Mouse (Mus musculus): ENCODE data around the gene Helz2. TPM values are rescaled to one million over a fixed set of nuclear protein-coding genes. Genes with fewer than 3 reads are reported as not detected.

Gene Helz2
- polyA plus RNA-seq (2014; fragmentation: Illumina TruSeq; extraction: RNeasy Lipid Tissue Mini Kit (QIAGEN cat#74804); ENCODE audit: low read depth, low replicate concordance), result 4.2 TPM

DNA sequence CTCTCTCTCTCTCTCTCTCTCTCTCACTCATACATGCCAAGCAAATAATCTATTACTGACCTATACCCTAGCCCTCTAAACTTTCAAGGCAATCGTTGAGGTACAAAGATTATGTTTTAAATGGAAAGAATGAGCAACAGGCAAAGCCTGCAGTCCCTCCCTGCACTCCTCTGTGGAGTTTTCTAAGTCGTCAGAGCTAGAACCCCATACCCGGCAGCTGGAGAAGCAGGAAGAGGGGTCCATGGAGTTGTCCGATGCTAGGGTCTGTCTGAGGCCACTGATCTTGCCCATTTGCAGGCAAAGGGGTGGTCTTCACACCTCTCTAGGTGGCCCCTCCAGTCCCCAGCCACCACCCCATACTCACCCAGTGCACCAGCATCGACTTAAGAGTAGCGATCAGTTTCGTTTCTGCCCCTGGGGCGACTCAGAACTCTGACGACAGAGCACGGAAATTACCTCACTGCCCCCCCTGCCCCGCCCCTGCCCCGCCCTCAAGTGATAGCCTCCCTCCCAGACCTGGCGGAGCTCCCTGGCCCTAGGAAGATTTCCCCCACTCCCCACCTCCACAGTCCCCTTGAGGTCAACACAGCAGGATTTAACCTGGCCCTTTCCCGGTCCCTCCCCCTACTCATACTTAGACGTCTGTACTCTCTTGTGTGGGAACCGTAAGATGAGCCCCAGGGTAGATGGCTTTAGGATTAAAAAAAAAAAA is at the start of gene Helz2:
Gene Helz2, minus strand, starts transcription at position 426 of the 712 bp plus-strand sequence.

GRCm38 (mm10) chr2:181287958-181288350 is 46.1 kb upstream of the Helz2 start, which contains the start of gene Gmeb2:
Gmeb2 (minus strand) TSS chr2:181288035.

GRCm38 (mm10) chr2:181219538-181220216 is 22.1 kb downstream of the Helz2 start, which contains the start of gene Fndc11:
Fndc11 (plus strand) TSS chr2:181220013.

DNA sequence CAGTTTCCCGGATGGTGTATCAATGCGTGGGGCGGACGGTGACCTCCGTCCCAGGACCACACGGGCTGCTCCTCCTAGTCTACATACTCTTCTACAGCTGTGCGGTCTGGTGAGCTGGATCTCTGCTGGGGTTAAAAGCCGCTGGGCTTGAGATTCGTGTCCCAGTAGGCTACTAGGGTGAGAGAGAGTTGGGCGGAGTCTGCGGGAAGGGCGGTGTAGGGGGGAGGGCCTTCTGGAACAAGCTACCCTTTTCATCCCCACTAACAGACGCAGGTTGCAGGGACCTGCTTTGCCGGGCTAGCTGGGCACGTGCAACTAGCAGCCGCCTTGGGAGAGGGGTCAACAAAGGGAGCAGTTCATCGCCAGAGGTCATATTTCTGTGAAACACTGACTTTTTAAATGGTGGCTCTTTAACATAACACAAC is 28.8 kb downstream of the Helz2 start, which contains the start of gene Srms:
Gene Srms, minus strand, starts transcription at position 165 of the 425 bp plus-strand sequence.

DNA sequence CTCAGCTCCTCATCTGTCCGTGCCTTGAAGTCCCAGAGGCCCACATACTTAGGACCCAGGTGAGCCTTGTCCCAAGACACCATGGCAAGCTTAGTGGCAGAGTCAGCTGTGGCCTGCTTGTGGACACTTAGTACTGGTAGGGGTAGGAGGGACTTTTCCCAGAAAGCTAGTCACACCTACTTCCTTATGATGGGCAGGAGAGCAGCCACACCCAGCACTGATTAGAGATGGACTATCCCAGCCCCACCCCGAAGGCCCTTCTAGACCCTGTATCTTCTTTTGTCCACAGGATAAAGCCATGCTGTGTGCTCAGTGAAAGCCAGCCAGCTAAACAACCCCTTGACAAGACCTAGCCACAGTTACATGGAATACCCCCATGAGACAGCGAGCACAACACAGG is 39.4 kb downstream of the Helz2 start, which contains the start of gene Ptk6:
Gene Ptk6, minus strand, starts transcription at position 368 of the 400 bp plus-strand sequence.

DNA sequence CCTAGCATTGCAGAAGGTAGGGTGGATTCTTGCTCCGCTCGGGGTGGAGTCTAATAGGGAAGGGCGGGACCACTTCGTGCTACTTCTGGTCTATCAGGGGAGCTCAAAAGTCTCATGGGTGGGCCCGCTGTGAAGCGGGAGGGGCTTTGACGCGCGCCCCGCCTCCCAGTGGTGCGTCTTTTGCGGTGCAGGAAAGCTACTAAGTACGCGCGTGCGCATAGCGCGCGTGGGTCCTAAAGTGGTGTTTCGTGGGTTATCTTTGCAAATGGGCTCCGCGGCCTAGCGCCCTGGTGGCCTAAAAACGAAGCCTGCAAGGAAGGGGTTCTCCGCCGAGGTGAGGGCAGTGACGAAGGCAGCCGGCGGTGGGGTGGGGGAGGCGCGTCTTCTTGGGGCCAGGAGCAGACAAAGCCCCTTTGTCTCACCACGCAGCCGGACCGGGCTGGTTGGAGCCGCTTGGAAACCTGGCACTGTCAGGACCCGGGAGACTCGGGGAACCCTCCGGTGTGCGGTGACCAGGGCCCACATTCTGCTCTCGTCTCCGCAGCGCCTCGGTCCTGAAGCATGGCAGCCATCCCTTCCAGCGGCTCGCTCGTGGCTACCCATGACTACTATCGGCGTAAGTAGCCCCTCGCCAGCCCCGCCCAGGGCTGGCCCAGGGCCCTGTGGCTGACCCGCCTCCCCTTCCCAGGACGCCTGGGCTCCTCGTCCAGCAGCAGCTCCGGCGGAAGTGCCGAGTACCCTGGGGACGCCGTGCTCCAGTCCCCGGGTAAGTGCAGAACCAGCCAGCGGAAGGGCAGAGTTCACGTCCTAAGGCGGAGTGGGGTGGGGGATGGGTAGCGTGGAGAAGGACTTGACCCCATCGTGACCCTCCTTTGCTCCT is 54.5 kb downstream of the Helz2 start, which contains the start of gene Ppdpf:
Gene Ppdpf, plus strand, starts transcription at position 127 of the 880 bp plus-strand sequence.

Other genes starting within 250 kb of the Helz2 start
- not detected for gene Chrna4, start 198.5 kb downstream of the Helz2 start, polyA plus RNA-seq (2014; fragmentation: Illumina TruSeq; extraction: RNeasy Lipid Tissue Mini Kit (QIAGEN cat#74804); ENCODE audit: low read depth, low replicate concordance)
- gene Kcnq2, start 106.7 kb downstream of the Helz2 start, polyA plus RNA-seq (2014; fragmentation: Illumina TruSeq; extraction: RNeasy Lipid Tissue Mini Kit (QIAGEN cat#74804); ENCODE audit: low read depth, low replicate concordance), result 0.85 TPM
- not detected for gene Eef1a2, start 85.0 kb downstream of the Helz2 start, polyA plus RNA-seq (2014; fragmentation: Illumina TruSeq; extraction: RNeasy Lipid Tissue Mini Kit (QIAGEN cat#74804); ENCODE audit: low read depth, low replicate concordance)
- gene Ppdpf, start 54.8 kb downstream of the Helz2 start, polyA plus RNA-seq (2014; fragmentation: Illumina TruSeq; extraction: RNeasy Lipid Tissue Mini Kit (QIAGEN cat#74804); ENCODE audit: low read depth, low replicate concordance), result 12.4 TPM
- gene Ptk6, start 39.2 kb downstream of the Helz2 start, polyA plus RNA-seq (2014; fragmentation: Illumina TruSeq; extraction: RNeasy Lipid Tissue Mini Kit (QIAGEN cat#74804); ENCODE audit: low read depth, low replicate concordance), result 8.2 TPM
- not detected for gene Srms, start 28.8 kb downstream of the Helz2 start, polyA plus RNA-seq (2014; fragmentation: Illumina TruSeq; extraction: RNeasy Lipid Tissue Mini Kit (QIAGEN cat#74804); ENCODE audit: low read depth, low replicate concordance)
- not detected for gene Fndc11, start 22.0 kb downstream of the Helz2 start, polyA plus RNA-seq (2014; fragmentation: Illumina TruSeq; extraction: RNeasy Lipid Tissue Mini Kit (QIAGEN cat#74804); ENCODE audit: low read depth, low replicate concordance)
- 15.3 TPM for gene Gmeb2, start 46.0 kb upstream of the Helz2 start, polyA plus RNA-seq (2014; fragmentation: Illumina TruSeq; extraction: RNeasy Lipid Tissue Mini Kit (QIAGEN cat#74804); ENCODE audit: low read depth, low replicate concordance)
- 0.82 TPM for gene Stmn3, start 72.5 kb upstream of the Helz2 start, polyA plus RNA-seq (2014; fragmentation: Illumina TruSeq; extraction: RNeasy Lipid Tissue Mini Kit (QIAGEN cat#74804); ENCODE audit: low read depth, low replicate concordance)
- 11.0 TPM for gene Rtel1, start 77.7 kb upstream of the Helz2 start, polyA plus RNA-seq (2014; fragmentation: Illumina TruSeq; extraction: RNeasy Lipid Tissue Mini Kit (QIAGEN cat#74804); ENCODE audit: low read depth, low replicate concordance)
- 2.1 TPM for gene Zgpat, start 122.9 kb upstream of the Helz2 start, polyA plus RNA-seq (2014; fragmentation: Illumina TruSeq; extraction: RNeasy Lipid Tissue Mini Kit (QIAGEN cat#74804); ENCODE audit: low read depth, low replicate concordance)
- 44.4 TPM for gene Arfrp1, start 123.4 kb upstream of the Helz2 start, polyA plus RNA-seq (2014; fragmentation: Illumina TruSeq; extraction: RNeasy Lipid Tissue Mini Kit (QIAGEN cat#74804); ENCODE audit: low read depth, low replicate concordance)
- gene Lime1, start 138.1 kb upstream of the Helz2 start, polyA plus RNA-seq (2014; fragmentation: Illumina TruSeq; extraction: RNeasy Lipid Tissue Mini Kit (QIAGEN cat#74804); ENCODE audit: low read depth, low replicate concordance), result 1.2 TPM
- 1.5 TPM for gene Zbtb46, start 217.4 kb upstream of the Helz2 start, polyA plus RNA-seq (2014; fragmentation: Illumina TruSeq; extraction: RNeasy Lipid Tissue Mini Kit (QIAGEN cat#74804); ENCODE audit: low read depth, low replicate concordance)

All from sigmoid colon, adult 10 weeks (tissue).